Mouse (Mus musculus): ENCODE measurements at regions not wholly inside any gene's neighbourhood (a gene's known extent, or its start where the extent isn't known, plus 50 kb on each side); places are given as distances from the start of the nearest gene placed in this dataset.

GRCm38 (mm10) chr12:54453343-54453742 lies 203.0 kb downstream of the Sptssa start:
- no peak overlapping the region for H3K9ac ChIP-seq (ENCODE audit: low read length)
- H3K4me3 ChIP-seq (ENCODE audit: control insufficient read depth in 1 of 2, insufficient read depth in 1 of 2, low read depth in 1 of 2, low read length in 2 of 2), result no peak overlapping the region
- no peak for ATAC-seq (ENCODE audit: insufficient number of reproducible peaks, insufficient read depth, low FRiP score, low read depth)
- peaks cover 0 to 3% of the 10 kb centered on the region in 2 experiments; a peak in 1 of 4 replicates for H3K4me1 ChIP-seq (ENCODE audit: control insufficient read depth in 2 of 2, insufficient read depth in 2 of 2, low read length in 2 of 2)
- WGBS, result 67% methylated on average over 4 of the region's 4 CpGs
- H3K9me3 ChIP-seq (ENCODE audit: control insufficient read depth, low read length), result no peaks in the 10 kb centered on the region
- no peak overlapping the region for H3K4me2 ChIP-seq (ENCODE audit: low read length)
- no peaks in the 10 kb centered on the region for H3K36me3 ChIP-seq (ENCODE audit: control insufficient read depth, insufficient read depth, low read length)
- no peaks in the 10 kb centered on the region for H3K27me3 ChIP-seq (ENCODE audit: control insufficient read depth, insufficient read depth, low read length)
- H3K27ac ChIP-seq (replicated peaks in 1 of 2; ENCODE audit: control insufficient read depth in 1 of 2, insufficient read depth in 1 of 2, low read depth in 2 of 2, low read length in 2 of 2), result peak overlapping the region; percentile 19 to 44; a peak in 3 of 4 replicates

- no peak overlapping the region for H3K9ac ChIP-seq (ENCODE audit: low read length)
- no peak for ATAC-seq (ENCODE audit: insufficient number of reproducible peaks, insufficient read depth, low FRiP score, low read depth)
- no peak overlapping the region for H3K4me2 ChIP-seq (ENCODE audit: low read length)
- 58% methylated on average over 10 of the region's 10 CpGs for WGBS
- no peaks in the 10 kb centered on the region for H3K36me3 ChIP-seq (ENCODE audit: control insufficient read depth, insufficient read depth, low read length)
- no peak overlapping the region for H3K27ac ChIP-seq (replicated peaks in 1 of 2; ENCODE audit: control insufficient read depth in 1 of 2, insufficient read depth in 1 of 2, low read depth in 2 of 2, low read length in 2 of 2)
- H3K9me3 ChIP-seq (ENCODE audit: control insufficient read depth, low read length), result no peaks in the 10 kb centered on the region
- peaks cover 0 to 3% of the 10 kb centered on the region in 2 experiments; a peak in 1 of 4 replicates for H3K4me1 ChIP-seq (ENCODE audit: control insufficient read depth in 2 of 2, insufficient read depth in 2 of 2, low read length in 2 of 2)
- H3K4me3 ChIP-seq (ENCODE audit: control insufficient read depth in 1 of 2, insufficient read depth in 1 of 2, low read depth in 1 of 2, low read length in 2 of 2), result no peak overlapping the region
- no peaks in the 10 kb centered on the region for H3K27me3 ChIP-seq (ENCODE audit: control insufficient read depth, insufficient read depth, low read length)
Measured at GRCm38 (mm10) chr12:54450369-54450768, 206.0 kb downstream of the Sptssa start.

GRCm38 (mm10) chr12:54448221-54448620 lies 208.2 kb downstream of the Sptssa start:
- WGBS, result 52% methylated on average over 2 of the region's 2 CpGs

GRCm38 (mm10) chr12:54447354-54447753 lies 209.0 kb downstream of the Sptssa start:
- H3K4me3 ChIP-seq (ENCODE audit: control insufficient read depth in 1 of 2, insufficient read depth in 1 of 2, low read depth in 1 of 2, low read length in 2 of 2), result no peak overlapping the region
- no peak overlapping the region for H3K9ac ChIP-seq (ENCODE audit: low read length)
- no peaks in the 10 kb centered on the region for H3K27me3 ChIP-seq (ENCODE audit: control insufficient read depth, insufficient read depth, low read length)
- no peak overlapping the region for H3K4me2 ChIP-seq (ENCODE audit: low read length)
- H3K9me3 ChIP-seq (ENCODE audit: control insufficient read depth, low read length), result no peaks in the 10 kb centered on the region
- H3K4me1 ChIP-seq (ENCODE audit: control insufficient read depth in 2 of 2, insufficient read depth in 2 of 2, low read length in 2 of 2), result peaks cover 0 to 6% of the 10 kb centered on the region in 2 experiments; a peak in 3 of 4 replicates
- no peak for ATAC-seq (ENCODE audit: insufficient number of reproducible peaks, insufficient read depth, low FRiP score, low read depth)
- 74% methylated on average over 3 of the region's 3 CpGs for WGBS
- no peaks in the 10 kb centered on the region for H3K36me3 ChIP-seq (ENCODE audit: control insufficient read depth, insufficient read depth, low read length)
- H3K27ac ChIP-seq (replicated peaks in 1 of 2; ENCODE audit: control insufficient read depth in 1 of 2, insufficient read depth in 1 of 2, low read depth in 2 of 2, low read length in 2 of 2), result no peak overlapping the region

More at GRCm38 (mm10) chr12:54448221-54448620, 208.2 kb downstream of the Sptssa start:
- ATAC-seq (ENCODE audit: insufficient number of reproducible peaks, insufficient read depth, low FRiP score, low read depth), result no peak
- Histone ChIP-seq H3K4me3 (ENCODE audit: control insufficient read depth in 1 of 2, insufficient read depth in 1 of 2, low read depth in 1 of 2, low read length in 2 of 2) (no peak overlapping the region), H3K27ac (replicated peaks in 1 of 2; ENCODE audit: control insufficient read depth in 1 of 2, insufficient read depth in 1 of 2, low read depth in 2 of 2, low read length in 2 of 2) (no peak overlapping the region), H3K36me3 (ENCODE audit: control insufficient read depth, insufficient read depth, low read length) (no peaks in the 10 kb centered on the region), H3K9ac (ENCODE audit: low read length) (no peak overlapping the region), H3K4me2 (ENCODE audit: low read length) (no peak overlapping the region), H3K9me3 (ENCODE audit: control insufficient read depth, low read length) (no peaks in the 10 kb centered on the region), H3K4me1 (ENCODE audit: control insufficient read depth in 2 of 2, insufficient read depth in 2 of 2, low read length in 2 of 2) (peaks cover 0 to 5% of the 10 kb centered on the region in 2 experiments; a peak in 3 of 4 replicates), H3K27me3 (ENCODE audit: control insufficient read depth, insufficient read depth, low read length) (no peaks in the 10 kb centered on the region)

- Histone ChIP-seq H3K4me2 (ENCODE audit: low read length) (no peak overlapping the region), H3K9me3 (ENCODE audit: control insufficient read depth, low read length) (no peaks in the 10 kb centered on the region), H3K4me1 (ENCODE audit: control insufficient read depth in 2 of 2, insufficient read depth in 2 of 2, low read length in 2 of 2) (peaks cover 0 to 6% of the 10 kb centered on the region in 2 experiments; a peak in 3 of 4 replicates), H3K4me3 (ENCODE audit: control insufficient read depth in 1 of 2, insufficient read depth in 1 of 2, low read depth in 1 of 2, low read length in 2 of 2) (no peak overlapping the region), H3K9ac (ENCODE audit: low read length) (no peak overlapping the region), H3K36me3 (ENCODE audit: control insufficient read depth, insufficient read depth, low read length) (no peaks in the 10 kb centered on the region), H3K27me3 (ENCODE audit: control insufficient read depth, insufficient read depth, low read length) (no peaks in the 10 kb centered on the region), H3K27ac (replicated peaks in 1 of 2; ENCODE audit: control insufficient read depth in 1 of 2, insufficient read depth in 1 of 2, low read depth in 2 of 2, low read length in 2 of 2) (no peak overlapping the region)
- no peak for ATAC-seq (ENCODE audit: insufficient number of reproducible peaks, insufficient read depth, low FRiP score, low read depth)
- 77% methylated on average over 7 of the region's 7 CpGs for WGBS
Measured at GRCm38 (mm10) chr12:54446356-54446755, 210.0 kb downstream of the Sptssa start.

GRCm38 (mm10) chr12:54444416-54444815 lies 212.0 kb downstream of the Sptssa start:
- no peak overlapping the region for H3K9ac ChIP-seq (ENCODE audit: low read length)
- no peaks in the 10 kb centered on the region for H3K27me3 ChIP-seq (ENCODE audit: control insufficient read depth, insufficient read depth, low read length)
- no peak overlapping the region for H3K4me2 ChIP-seq (ENCODE audit: low read length)
- peaks cover 0 to 6% of the 10 kb centered on the region in 2 experiments; a peak in 3 of 4 replicates for H3K4me1 ChIP-seq (ENCODE audit: control insufficient read depth in 2 of 2, insufficient read depth in 2 of 2, low read length in 2 of 2)
- WGBS, result 81% methylated on average over 4 of the region's 4 CpGs
- no peaks in the 10 kb centered on the region for H3K9me3 ChIP-seq (ENCODE audit: control insufficient read depth, low read length)
- no peak overlapping the region for H3K27ac ChIP-seq (replicated peaks in 1 of 2; ENCODE audit: control insufficient read depth in 1 of 2, insufficient read depth in 1 of 2, low read depth in 2 of 2, low read length in 2 of 2)
- ATAC-seq (ENCODE audit: insufficient number of reproducible peaks, insufficient read depth, low FRiP score, low read depth), result no peak
- no peak overlapping the region for H3K4me3 ChIP-seq (ENCODE audit: control insufficient read depth in 1 of 2, insufficient read depth in 1 of 2, low read depth in 1 of 2, low read length in 2 of 2)
- no peaks in the 10 kb centered on the region for H3K36me3 ChIP-seq (ENCODE audit: control insufficient read depth, insufficient read depth, low read length)

GRCm38 (mm10) chr12:54443285-54443684 lies 213.1 kb downstream of the Sptssa start:
- H3K27ac ChIP-seq (replicated peaks in 1 of 2; ENCODE audit: control insufficient read depth in 1 of 2, insufficient read depth in 1 of 2, low read depth in 2 of 2, low read length in 2 of 2), result no peak overlapping the region
- no peaks in the 10 kb centered on the region for H3K9me3 ChIP-seq (ENCODE audit: control insufficient read depth, low read length)
- H3K9ac ChIP-seq (ENCODE audit: low read length), result no peak overlapping the region
- no peak overlapping the region for H3K4me2 ChIP-seq (ENCODE audit: low read length)
- peaks cover 0 to 6% of the 10 kb centered on the region in 2 experiments; a peak in 3 of 4 replicates for H3K4me1 ChIP-seq (ENCODE audit: control insufficient read depth in 2 of 2, insufficient read depth in 2 of 2, low read length in 2 of 2)
- no peaks in the 10 kb centered on the region for H3K27me3 ChIP-seq (ENCODE audit: control insufficient read depth, insufficient read depth, low read length)
- no peak for ATAC-seq (ENCODE audit: insufficient number of reproducible peaks, insufficient read depth, low FRiP score, low read depth)
- H3K36me3 ChIP-seq (ENCODE audit: control insufficient read depth, insufficient read depth, low read length), result no peaks in the 10 kb centered on the region
- H3K4me3 ChIP-seq (ENCODE audit: control insufficient read depth in 1 of 2, insufficient read depth in 1 of 2, low read depth in 1 of 2, low read length in 2 of 2), result no peak overlapping the region
- WGBS, result 44% methylated on average over 2 of the region's 2 CpGs

- WGBS, result 58% methylated on average over 11 of the region's 11 CpGs
Measured at GRCm38 (mm10) chr12:54442408-54442807, 214.0 kb downstream of the Sptssa start.

More at GRCm38 (mm10) chr12:54442408-54442807, 214.0 kb downstream of the Sptssa start:
- Histone ChIP-seq H3K4me3 (ENCODE audit: control insufficient read depth in 1 of 2, insufficient read depth in 1 of 2, low read depth in 1 of 2, low read length in 2 of 2) (no peak overlapping the region), H3K36me3 (ENCODE audit: control insufficient read depth, insufficient read depth, low read length) (no peaks in the 10 kb centered on the region), H3K9me3 (ENCODE audit: control insufficient read depth, low read length) (no peaks in the 10 kb centered on the region), H3K27me3 (ENCODE audit: control insufficient read depth, insufficient read depth, low read length) (no peaks in the 10 kb centered on the region), H3K4me1 (ENCODE audit: control insufficient read depth in 2 of 2, insufficient read depth in 2 of 2, low read length in 2 of 2) (peaks cover 0 to 6% of the 10 kb centered on the region in 2 experiments; a peak in 3 of 4 replicates), H3K4me2 (ENCODE audit: low read length) (no peak overlapping the region), H3K27ac (replicated peaks in 1 of 2; ENCODE audit: control insufficient read depth in 1 of 2, insufficient read depth in 1 of 2, low read depth in 2 of 2, low read length in 2 of 2) (no peak overlapping the region), H3K9ac (ENCODE audit: low read length) (no peak overlapping the region)
- no peak for ATAC-seq (ENCODE audit: insufficient number of reproducible peaks, insufficient read depth, low FRiP score, low read depth)
